Mouse (Mus musculus) frontal cortex, postnatal 14 days (tissue): ENCODE measurements around the gene Gpr101.

Experiments
- DNase-seq, 2 experiments: peaks; one replicate each; pipeline ENCODE4 v3.0.0; 2022; ENCODE audit warnings: low spot score in 2 of 2

The Gpr101 gene

DNA sequence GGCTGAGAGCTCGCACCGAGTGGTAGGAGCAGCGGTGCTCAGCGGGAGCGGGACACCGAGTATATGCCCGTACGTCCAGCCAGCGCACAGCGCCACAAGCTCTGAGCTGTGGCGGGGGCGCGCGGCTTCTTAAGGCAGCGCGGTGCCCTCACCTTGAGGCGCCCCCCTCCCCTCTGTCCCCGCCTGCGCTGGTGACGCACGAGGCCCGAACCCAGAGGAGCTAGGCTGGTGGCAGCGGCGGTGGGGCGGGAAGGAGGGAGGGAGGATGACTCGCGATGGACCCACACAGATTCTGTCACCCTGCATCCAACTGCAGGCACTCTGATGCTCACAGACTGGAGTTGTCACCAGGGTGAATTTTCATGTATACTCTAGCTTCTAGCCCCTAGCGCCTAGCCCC lies at the start of gene Gpr101:
Gene Gpr101 (minus strand): TSS at position 124 of the 400 bp plus-strand sequence.
- no peak for DNase-seq

DNA sequence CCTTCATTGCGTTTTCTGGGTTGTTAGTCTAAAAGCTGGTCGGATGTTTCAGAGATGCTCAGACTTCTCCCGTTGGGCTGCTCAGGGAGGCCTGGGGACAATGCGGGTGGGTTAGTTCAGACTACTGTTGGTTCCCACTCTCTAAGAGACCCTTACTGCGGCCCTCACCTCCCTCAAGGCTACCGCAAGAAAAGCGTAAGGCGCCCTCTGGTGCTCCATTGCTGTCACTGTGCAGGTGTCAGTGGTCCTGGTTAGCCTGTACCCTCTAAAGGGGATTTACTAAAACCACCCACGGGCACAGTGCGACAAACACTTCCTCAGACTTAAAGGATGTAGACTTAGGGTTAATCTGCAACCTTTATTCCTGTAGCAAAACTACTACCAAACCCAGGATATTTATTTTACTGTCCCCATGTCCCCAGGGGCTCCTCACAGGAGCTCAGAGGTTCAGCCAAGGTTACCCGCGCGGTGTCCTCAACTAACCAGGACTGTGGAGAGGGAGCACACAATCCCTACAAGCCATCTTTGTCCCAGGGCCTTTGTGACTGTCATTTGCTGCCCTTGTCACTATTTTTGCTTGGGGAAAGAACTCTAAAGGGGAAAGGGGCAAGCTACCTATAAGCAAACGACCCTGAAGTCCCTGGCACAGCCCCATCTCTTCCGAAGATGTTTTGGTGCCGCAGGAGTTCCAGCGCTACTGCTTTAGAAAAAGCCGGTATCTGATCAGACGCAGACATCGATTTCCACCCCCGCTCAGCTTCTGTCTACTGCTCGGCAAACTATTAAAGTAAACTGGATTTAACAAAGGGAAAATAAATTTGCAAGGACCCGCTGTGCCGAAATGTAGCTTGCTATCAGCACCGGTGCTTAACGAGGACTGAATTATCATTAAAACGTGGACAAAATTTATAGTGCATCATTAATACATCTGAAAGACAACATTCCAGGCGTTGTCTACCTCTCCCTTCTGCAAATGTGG lies 17.8 kb upstream of the Gpr101 start:
- DNase-seq = no peak

DNA sequence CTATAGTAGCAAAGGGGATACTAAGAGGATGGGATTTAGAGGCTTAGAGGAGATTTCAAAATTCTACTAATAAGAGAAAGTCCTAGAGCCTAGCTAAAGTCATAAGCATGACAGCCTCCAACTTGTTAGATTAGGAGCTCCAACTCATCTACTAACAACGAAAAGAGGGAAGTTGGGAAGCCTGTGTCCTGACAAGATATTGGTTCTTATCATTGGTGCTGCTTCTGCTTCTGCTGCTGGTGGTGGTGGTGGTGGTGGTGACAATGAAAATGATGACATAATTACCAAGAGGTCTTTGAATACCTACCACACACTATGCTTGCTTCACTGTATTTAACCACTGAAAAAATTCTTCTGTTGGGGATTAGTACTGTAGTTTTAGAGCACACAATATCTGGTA lies 2.7 kb upstream of the Gpr101 start:
- DNase-seq = no peak
